Mouse (Mus musculus): ENCODE measurements at regions not wholly inside any gene's neighbourhood (a gene's known extent, or its start where the extent isn't known, plus 50 kb on each side); places are given as distances from the start of the nearest gene placed in this dataset.
A peak's percentile ranks its signal among the peaks of the same experiment; 100 is the strongest.

GRCm38 (mm10) chr14:102511691-102512383 is 470.6 kb downstream of the Kctd12 start:
- no peaks in the 10 kb centered on the region for H3K27me3 ChIP-seq (ENCODE audit: insufficient read depth, low read length)
- no peak overlapping the region for H3K9ac ChIP-seq (replicated peaks; ENCODE audit: low read length)
- H3K4me2 ChIP-seq (replicated peaks; ENCODE audit: low read depth, low read length), result no peak overlapping the region
- no peak overlapping the region for H3K4me3 ChIP-seq (ENCODE audit: low read length)
- no peaks in the 10 kb centered on the region for H3K36me3 ChIP-seq (ENCODE audit: insufficient read depth, low read length)
- H3K27ac ChIP-seq (ENCODE audit: low read length), result no peak overlapping the region
- WGBS, result 64% methylated on average over 7 of the region's 7 CpGs
- no peaks in the 10 kb centered on the region for H3K4me1 ChIP-seq (ENCODE audit: insufficient read depth, low read length)
- H3K9me3 ChIP-seq (ENCODE audit: low read length), result no peaks in the 10 kb centered on the region
- ATAC-seq (ENCODE audit: low FRiP score, low TSS enrichment), result no peak

DNA sequence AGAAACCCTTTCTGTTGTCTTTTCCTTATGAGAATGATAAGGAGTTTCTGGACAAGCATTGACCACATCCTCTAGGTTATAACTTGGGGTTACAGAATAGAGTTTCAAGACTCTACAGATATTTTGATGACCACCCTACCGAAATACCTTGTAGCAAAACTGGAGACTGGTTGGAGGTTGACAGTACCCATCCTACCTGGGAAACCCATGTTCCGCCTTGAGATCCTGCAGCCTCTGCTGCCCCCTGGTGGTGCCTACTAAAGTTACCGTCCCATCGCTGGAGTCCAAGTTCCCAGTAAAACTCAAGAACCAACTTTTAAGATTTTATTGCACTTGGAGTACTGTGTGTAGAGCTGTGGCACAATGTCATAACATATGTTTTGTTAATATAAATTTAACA is 472.1 kb downstream of the Kctd12 start:
- Histone ChIP-seq H3K9me3 (ENCODE audit: low read length) (no peaks in the 10 kb centered on the region), H3K4me3 (ENCODE audit: low read length) (no peak overlapping the region), H3K36me3 (ENCODE audit: insufficient read depth, low read length) (no peaks in the 10 kb centered on the region), H3K27me3 (ENCODE audit: insufficient read depth, low read length) (no peaks in the 10 kb centered on the region), H3K9ac (replicated peaks; ENCODE audit: low read length) (no peak overlapping the region), H3K27ac (ENCODE audit: low read length) (no peak overlapping the region), H3K4me1 (ENCODE audit: insufficient read depth, low read length) (no peaks in the 10 kb centered on the region), H3K4me2 (replicated peaks; ENCODE audit: low read depth, low read length) (no peak overlapping the region)
- ATAC-seq (ENCODE audit: low FRiP score, low TSS enrichment), result peak; percentile 59; the same call in 1 of the 2 replicates
- 31% methylated on average over 4 of the region's 4 CpGs for WGBS

- 85% methylated on average over 3 of the region's 3 CpGs for WGBS
- Histone ChIP-seq H3K27me3 (ENCODE audit: insufficient read depth, low read length) (no peaks in the 10 kb centered on the region), H3K27ac (ENCODE audit: low read length) (no peak overlapping the region), H3K4me1 (ENCODE audit: insufficient read depth, low read length) (no peaks in the 10 kb centered on the region), H3K9me3 (ENCODE audit: low read length) (no peaks in the 10 kb centered on the region), H3K9ac (replicated peaks; ENCODE audit: low read length) (no peak overlapping the region), H3K4me3 (ENCODE audit: low read length) (no peak overlapping the region), H3K4me2 (replicated peaks; ENCODE audit: low read depth, low read length) (no peak overlapping the region), H3K36me3 (ENCODE audit: insufficient read depth, low read length) (no peaks in the 10 kb centered on the region)
- no peak for ATAC-seq (ENCODE audit: low FRiP score, low TSS enrichment)
Measured at GRCm38 (mm10) chr14:102505696-102506321, 476.6 kb downstream of the Kctd12 start.

GRCm38 (mm10) chr14:102497179-102497578 is 485.3 kb downstream of the Kctd12 start:
- 71% methylated on average over 1 of the region's 1 CpGs for WGBS
- ATAC-seq (ENCODE audit: low FRiP score, low TSS enrichment), result peak; percentile 61; the same call in 1 of the 2 replicates

GRCm38 (mm10) chr14:102492376-102492775 is 490.1 kb downstream of the Kctd12 start:
- no peak for ATAC-seq (ENCODE audit: low FRiP score, low TSS enrichment)
- WGBS, result 56% methylated on average over 2 of the region's 2 CpGs
- Histone ChIP-seq H3K27me3 (ENCODE audit: insufficient read depth, low read length) (no peaks in the 10 kb centered on the region), H3K9me3 (ENCODE audit: low read length) (no peaks in the 10 kb centered on the region), H3K4me1 (ENCODE audit: insufficient read depth, low read length) (no peaks in the 10 kb centered on the region), H3K9ac (replicated peaks; ENCODE audit: low read length) (no peak overlapping the region), H3K36me3 (ENCODE audit: insufficient read depth, low read length) (no peaks in the 10 kb centered on the region), H3K4me2 (replicated peaks; ENCODE audit: low read depth, low read length) (no peak overlapping the region), H3K27ac (ENCODE audit: low read length) (no peak overlapping the region), H3K4me3 (ENCODE audit: low read length) (no peak overlapping the region)

More at GRCm38 (mm10) chr14:102497179-102497578, 485.3 kb downstream of the Kctd12 start:
- H3K4me3 ChIP-seq (ENCODE audit: low read length), result no peak overlapping the region
- H3K27ac ChIP-seq (ENCODE audit: low read length), result no peak overlapping the region
- no peaks in the 10 kb centered on the region for H3K27me3 ChIP-seq (ENCODE audit: insufficient read depth, low read length)
- H3K36me3 ChIP-seq (ENCODE audit: insufficient read depth, low read length), result no peaks in the 10 kb centered on the region
- no peaks in the 10 kb centered on the region for H3K9me3 ChIP-seq (ENCODE audit: low read length)
- H3K4me2 ChIP-seq (replicated peaks; ENCODE audit: low read depth, low read length), result no peak overlapping the region
- no peak overlapping the region for H3K9ac ChIP-seq (replicated peaks; ENCODE audit: low read length)
- H3K4me1 ChIP-seq (ENCODE audit: insufficient read depth, low read length), result no peaks in the 10 kb centered on the region

- Histone ChIP-seq H3K4me1 (ENCODE audit: insufficient read depth, low read length) (no peaks in the 10 kb centered on the region), H3K9ac (replicated peaks; ENCODE audit: low read length) (no peak overlapping the region), H3K36me3 (ENCODE audit: insufficient read depth, low read length) (no peaks in the 10 kb centered on the region), H3K27ac (ENCODE audit: low read length) (no peak overlapping the region), H3K4me2 (replicated peaks; ENCODE audit: low read depth, low read length) (no peak overlapping the region), H3K9me3 (ENCODE audit: low read length) (no peaks in the 10 kb centered on the region), H3K4me3 (ENCODE audit: low read length) (no peak overlapping the region), H3K27me3 (ENCODE audit: insufficient read depth, low read length) (no peaks in the 10 kb centered on the region)
- no peak for ATAC-seq (ENCODE audit: low FRiP score, low TSS enrichment)
- 89% methylated on average over 1 of the region's 1 CpGs for WGBS
Measured at GRCm38 (mm10) chr14:102491205-102491604, 491.2 kb downstream of the Kctd12 start.

DNA sequence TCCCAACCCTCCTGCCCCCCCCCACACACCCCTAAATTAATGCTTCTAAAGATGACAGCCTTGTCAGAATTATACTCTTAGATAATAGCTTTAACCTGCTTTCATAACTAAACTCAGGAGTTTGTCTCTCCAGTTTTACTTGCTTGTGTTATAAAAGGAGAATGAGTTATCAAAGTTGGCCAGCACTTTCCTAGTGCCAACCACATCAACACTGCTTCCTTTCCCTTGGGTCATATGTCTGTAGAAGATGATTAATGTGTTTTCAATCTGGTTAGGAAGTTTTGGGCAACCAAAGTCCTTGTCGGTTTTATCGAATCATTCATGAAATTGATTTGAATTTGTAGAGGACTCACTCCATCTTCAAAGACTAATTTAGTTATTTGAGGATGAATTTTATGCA is 505.3 kb downstream of the Kctd12 start:
- H3K9me3 ChIP-seq (ENCODE audit: low read length), result no peaks in the 10 kb centered on the region
- no peak overlapping the region for H3K9ac ChIP-seq (replicated peaks; ENCODE audit: low read length)
- no peak overlapping the region for H3K4me2 ChIP-seq (replicated peaks; ENCODE audit: low read depth, low read length)
- no peak overlapping the region for H3K4me3 ChIP-seq (ENCODE audit: low read length)
- H3K36me3 ChIP-seq (ENCODE audit: insufficient read depth, low read length), result no peaks in the 10 kb centered on the region
- no peaks in the 10 kb centered on the region for H3K4me1 ChIP-seq (ENCODE audit: insufficient read depth, low read length)
- no peak overlapping the region for H3K27ac ChIP-seq (ENCODE audit: low read length)
- ATAC-seq (ENCODE audit: low FRiP score, low TSS enrichment), result no peak
- WGBS, result 91% methylated on average over 2 of the region's 2 CpGs
- H3K27me3 ChIP-seq (ENCODE audit: insufficient read depth, low read length), result no peaks in the 10 kb centered on the region

DNA sequence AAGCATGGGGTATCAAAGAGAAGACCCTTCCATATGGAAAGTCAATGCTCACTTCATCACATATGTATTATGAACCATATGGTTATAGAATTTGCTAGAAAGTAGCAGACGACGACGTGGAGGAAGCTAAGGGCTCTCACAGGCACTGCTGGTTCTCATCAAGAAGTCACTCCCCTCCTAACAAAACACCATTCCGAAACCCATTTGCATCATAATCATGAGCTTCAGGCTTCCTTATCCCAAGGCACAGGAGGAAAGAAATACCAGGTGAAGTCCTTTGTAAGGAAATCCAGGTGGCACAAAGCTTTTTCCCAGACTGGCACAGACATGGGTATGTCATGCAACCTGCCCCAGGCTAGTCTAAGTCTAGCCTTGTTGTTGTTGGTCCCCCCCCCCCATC is 513.1 kb downstream of the Kctd12 start:
- no peaks in the 10 kb centered on the region for H3K9me3 ChIP-seq (ENCODE audit: low read length)
- H3K4me2 ChIP-seq (replicated peaks; ENCODE audit: low read depth, low read length), result no peak overlapping the region
- no peaks in the 10 kb centered on the region for H3K4me1 ChIP-seq (ENCODE audit: insufficient read depth, low read length)
- no peak overlapping the region for H3K4me3 ChIP-seq (ENCODE audit: low read length)
- H3K27me3 ChIP-seq (ENCODE audit: insufficient read depth, low read length), result no peaks in the 10 kb centered on the region
- ATAC-seq (ENCODE audit: low FRiP score, low TSS enrichment), result no peak
- no peak overlapping the region for H3K27ac ChIP-seq (ENCODE audit: low read length)
- no peaks in the 10 kb centered on the region for H3K36me3 ChIP-seq (ENCODE audit: insufficient read depth, low read length)
- WGBS, result 62% methylated on average over 4 of the region's 4 CpGs
- no peak overlapping the region for H3K9ac ChIP-seq (replicated peaks; ENCODE audit: low read length)

- no peak for ATAC-seq (ENCODE audit: low FRiP score, low TSS enrichment)
- Histone ChIP-seq H3K9ac (replicated peaks; ENCODE audit: low read length) (no peak overlapping the region), H3K27ac (ENCODE audit: low read length) (no peak overlapping the region), H3K4me1 (ENCODE audit: insufficient read depth, low read length) (no peaks in the 10 kb centered on the region), H3K27me3 (ENCODE audit: insufficient read depth, low read length) (no peaks in the 10 kb centered on the region), H3K9me3 (ENCODE audit: low read length) (no peaks in the 10 kb centered on the region), H3K4me3 (ENCODE audit: low read length) (no peak overlapping the region), H3K36me3 (ENCODE audit: insufficient read depth, low read length) (no peaks in the 10 kb centered on the region), H3K4me2 (replicated peaks; ENCODE audit: low read depth, low read length) (no peak overlapping the region)
- WGBS, result 78% methylated on average over 1 of the region's 1 CpGs
Measured at GRCm38 (mm10) chr14:102461001-102461400, 521.4 kb downstream of the Kctd12 start.

DNA sequence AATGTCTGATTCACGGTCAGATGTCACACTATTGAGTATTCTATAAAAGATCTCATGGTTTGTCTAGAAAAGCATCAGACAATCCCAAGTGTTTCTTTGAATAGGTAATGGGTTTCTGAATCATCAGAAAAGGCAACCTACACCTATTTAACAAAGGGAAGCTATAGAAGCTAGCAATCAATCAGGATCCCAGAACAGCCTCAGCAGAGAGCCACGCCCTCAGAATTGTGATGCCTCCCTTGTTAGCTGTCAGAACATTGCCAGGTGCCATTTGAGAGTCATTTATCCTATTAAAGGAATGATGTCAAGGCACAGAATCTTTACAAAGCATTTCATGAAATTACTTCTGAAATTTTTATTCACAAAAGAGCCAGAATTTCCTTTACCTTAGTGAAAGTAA is 542.7 kb downstream of the Kctd12 start:
- Histone ChIP-seq H3K36me3 (ENCODE audit: insufficient read depth, low read length) (no peaks in the 10 kb centered on the region), H3K27me3 (ENCODE audit: insufficient read depth, low read length) (no peaks in the 10 kb centered on the region), H3K4me3 (ENCODE audit: low read length) (no peak overlapping the region), H3K9me3 (ENCODE audit: low read length) (no peaks in the 10 kb centered on the region), H3K9ac (replicated peaks; ENCODE audit: low read length) (no peak overlapping the region), H3K4me2 (replicated peaks; ENCODE audit: low read depth, low read length) (no peak overlapping the region), H3K4me1 (ENCODE audit: insufficient read depth, low read length) (no peaks in the 10 kb centered on the region), H3K27ac (ENCODE audit: low read length) (no peak overlapping the region)
- 76% methylated on average over 2 of the region's 2 CpGs for WGBS
- ATAC-seq (ENCODE audit: low FRiP score, low TSS enrichment), result no peak

Data from kidney, embryonic 16.5 days (tissue).